Mouse (Mus musculus) brain, embryonic 18.5 days (tissue): Measurements from ENCODE around the gene Fbxo8.

Experiments
- DNase-seq: peaks from one replicate; pipeline ENCODE4 v3.0.0-alpha.2; 2012; ENCODE audit warnings: low read depth, low spot score

Fbxo8 gene

DNA sequence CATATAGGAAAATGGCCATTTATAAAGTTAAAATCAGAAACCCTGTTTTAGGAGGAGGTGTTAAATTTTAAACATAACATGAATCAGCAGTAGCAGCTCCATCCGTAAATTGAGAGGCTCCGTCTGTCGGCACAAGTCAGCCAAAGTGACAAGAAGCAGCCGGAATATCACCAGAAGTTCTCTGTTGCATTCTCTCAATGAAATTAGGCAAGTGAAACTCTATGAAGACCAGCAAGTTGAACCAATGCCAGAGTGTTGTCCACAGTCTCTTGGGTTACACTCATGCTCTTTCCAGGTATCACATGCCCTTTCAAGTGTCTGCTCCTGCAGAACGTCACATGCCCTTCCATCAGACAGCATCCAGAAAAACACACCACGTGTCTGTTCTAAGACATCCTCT lies 60.8 kb downstream of the Fbxo8 start:
- no peak for DNase-seq

GRCm38 (mm10) chr8:56614235-56614634 lies 63.3 kb downstream of the Fbxo8 start:
- no peak for DNase-seq

GRCm38 (mm10) chr8:56615005-56615404 lies 64.1 kb downstream of the Fbxo8 start:
- DNase-seq, result peak; percentile 28

GRCm38 (mm10) chr8:56616260-56616659 lies 65.4 kb downstream of the Fbxo8 start:
- no peak for DNase-seq

DNA sequence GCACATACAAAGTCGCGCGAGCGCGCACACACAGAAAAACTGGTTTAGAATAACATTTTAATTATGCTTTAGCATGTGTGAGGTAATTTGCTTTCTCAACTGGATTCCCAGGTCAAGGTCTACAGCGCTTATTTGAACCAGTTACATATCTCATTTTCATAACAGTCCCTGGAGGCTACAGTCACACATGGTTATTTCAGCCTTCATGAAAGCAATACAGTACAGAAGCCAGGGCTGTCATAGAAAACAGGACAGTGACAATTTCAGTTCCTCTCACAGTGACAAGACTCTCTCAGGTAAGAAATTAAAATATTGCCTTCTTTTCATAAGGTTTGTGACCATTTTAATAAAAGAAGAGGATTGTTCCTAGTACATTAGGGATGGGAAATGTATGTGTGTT lies 66.4 kb downstream of the Fbxo8 start:
- DNase-seq, result no peak

- no peak for DNase-seq
These were observed 68.2 kb downstream of the Fbxo8 start for GRCm38 (mm10) chr8:56619056-56619455.

GRCm38 (mm10) chr8:56619571-56619970 lies 68.7 kb downstream of the Fbxo8 start:
- no peak for DNase-seq

DNA sequence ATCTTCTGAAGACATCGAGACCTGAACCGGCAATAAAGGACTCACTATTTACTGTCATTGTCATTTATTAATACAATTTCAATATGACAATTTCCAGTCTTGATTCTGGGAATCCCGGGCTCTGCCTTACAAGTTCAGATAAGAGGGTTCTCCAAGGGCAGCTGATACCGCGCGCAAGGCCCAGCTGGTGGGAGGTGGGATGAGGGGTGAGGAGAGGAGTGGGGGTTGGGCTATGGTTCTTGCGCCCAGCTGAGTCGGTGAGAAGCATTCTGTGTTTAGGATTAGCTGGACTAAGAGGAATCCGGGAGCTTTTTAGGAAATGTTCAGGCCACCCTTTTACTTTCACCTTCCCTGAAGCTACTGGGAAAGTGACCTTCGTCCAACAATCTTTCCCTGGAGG lies 69.8 kb downstream of the Fbxo8 start:
- DNase-seq, result no peak

DNA sequence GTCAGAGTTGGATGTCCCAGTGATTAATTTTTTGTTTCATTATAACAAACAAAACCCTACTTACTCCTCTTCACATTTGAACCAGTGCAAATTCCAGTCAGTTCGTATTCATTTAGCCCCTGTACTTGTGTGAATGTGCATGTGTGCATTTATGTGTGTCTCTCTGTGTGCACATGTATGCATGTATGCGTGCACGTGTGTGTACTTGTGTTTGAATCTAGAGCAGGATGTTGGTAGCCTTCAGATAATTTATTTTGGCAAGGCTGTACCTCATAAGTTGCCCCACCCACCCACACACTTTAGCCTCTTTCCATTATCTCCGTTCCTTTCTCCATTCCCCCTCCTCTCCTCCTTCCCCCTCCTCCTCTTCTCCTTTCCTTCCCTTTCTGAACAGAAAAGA lies 70.2 kb downstream of the Fbxo8 start:
- no peak for DNase-seq

DNA sequence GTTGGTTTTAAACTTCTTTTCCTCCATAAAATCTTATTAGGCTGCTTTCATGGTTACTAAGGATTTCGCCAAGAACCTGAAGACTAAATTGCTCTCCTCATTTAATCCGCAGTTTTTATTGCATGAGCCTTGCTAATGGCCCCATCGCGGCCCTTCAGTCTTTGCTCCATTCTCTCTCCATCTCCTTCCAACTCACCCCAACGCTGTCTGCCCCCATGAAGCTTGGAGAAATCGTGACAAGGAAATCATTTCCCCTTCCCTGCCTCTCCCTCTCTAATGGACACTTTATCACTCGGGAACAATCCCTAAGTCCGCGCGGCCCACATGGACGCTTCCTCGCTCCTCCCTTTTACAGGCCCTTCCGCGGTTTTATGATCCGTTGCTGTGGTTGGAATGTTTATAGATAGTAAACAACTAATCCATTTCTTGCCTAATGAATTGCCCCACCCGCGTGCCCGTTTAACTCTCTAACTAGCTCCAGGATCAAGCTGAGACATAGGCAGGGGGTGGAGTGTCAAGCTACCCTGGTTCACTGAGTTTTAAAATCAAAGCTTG lies 71.7 kb downstream of the Fbxo8 start:
- no peak for DNase-seq

DNA sequence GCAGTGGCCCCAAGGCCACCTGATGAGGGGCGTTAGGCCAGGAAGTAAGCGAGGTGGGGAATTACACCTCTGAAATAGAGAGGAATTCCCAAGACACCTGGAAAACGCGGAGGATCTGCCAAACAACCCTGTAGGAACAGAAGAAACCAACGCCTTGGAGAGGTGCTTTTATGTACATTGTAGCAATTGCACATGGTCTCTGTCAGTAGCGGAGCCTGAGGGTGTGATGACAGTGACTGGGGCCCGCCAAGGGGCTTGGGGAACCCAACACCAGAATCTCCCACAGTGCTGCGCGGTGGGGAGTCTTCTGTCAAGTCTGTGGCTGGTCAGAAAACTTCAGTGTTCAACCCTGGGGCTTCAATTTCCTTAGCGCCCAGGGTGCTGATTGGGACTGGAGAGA lies 72.5 kb downstream of the Fbxo8 start:
- DNase-seq, result no peak

GRCm38 (mm10) chr8:56629160-56629559 lies 78.3 kb downstream of the Fbxo8 start:
- no peak for DNase-seq

DNA sequence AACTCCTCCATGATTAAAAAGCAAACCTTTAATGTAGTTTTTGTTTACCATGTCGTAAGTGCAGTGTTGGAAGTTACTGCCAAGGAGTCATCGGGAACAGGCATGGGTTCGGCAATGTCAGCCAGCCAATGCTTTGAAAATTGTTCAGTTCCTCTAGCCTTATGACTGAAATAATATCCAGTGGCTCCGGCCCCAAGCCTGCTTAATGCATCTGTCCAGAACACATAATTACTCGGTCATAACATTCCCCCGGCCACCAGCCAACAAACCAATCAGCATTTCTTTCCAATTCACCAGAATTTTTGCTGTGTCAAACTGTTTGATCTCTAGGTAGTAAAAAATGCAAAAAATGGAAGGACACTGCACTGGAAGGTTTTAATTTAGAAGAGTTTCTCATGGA lies 88.4 kb downstream of the Fbxo8 start:
- no peak for DNase-seq
